Mouse (Mus musculus): Measurements from ENCODE around the gene Coq10a. TPM values are rescaled to one million over a fixed set of nuclear protein-coding genes. Genes with fewer than 3 reads are reported as not detected.
A peak's percentile ranks its signal among the peaks of the same experiment; 100 is the strongest.

Coq10a gene
- 14.0 and 14.5 TPM in 2 replicates for polyA plus RNA-seq (2015; fragmentation: Nextera tagmentation; extraction: Ambion mirVana)

DNA sequence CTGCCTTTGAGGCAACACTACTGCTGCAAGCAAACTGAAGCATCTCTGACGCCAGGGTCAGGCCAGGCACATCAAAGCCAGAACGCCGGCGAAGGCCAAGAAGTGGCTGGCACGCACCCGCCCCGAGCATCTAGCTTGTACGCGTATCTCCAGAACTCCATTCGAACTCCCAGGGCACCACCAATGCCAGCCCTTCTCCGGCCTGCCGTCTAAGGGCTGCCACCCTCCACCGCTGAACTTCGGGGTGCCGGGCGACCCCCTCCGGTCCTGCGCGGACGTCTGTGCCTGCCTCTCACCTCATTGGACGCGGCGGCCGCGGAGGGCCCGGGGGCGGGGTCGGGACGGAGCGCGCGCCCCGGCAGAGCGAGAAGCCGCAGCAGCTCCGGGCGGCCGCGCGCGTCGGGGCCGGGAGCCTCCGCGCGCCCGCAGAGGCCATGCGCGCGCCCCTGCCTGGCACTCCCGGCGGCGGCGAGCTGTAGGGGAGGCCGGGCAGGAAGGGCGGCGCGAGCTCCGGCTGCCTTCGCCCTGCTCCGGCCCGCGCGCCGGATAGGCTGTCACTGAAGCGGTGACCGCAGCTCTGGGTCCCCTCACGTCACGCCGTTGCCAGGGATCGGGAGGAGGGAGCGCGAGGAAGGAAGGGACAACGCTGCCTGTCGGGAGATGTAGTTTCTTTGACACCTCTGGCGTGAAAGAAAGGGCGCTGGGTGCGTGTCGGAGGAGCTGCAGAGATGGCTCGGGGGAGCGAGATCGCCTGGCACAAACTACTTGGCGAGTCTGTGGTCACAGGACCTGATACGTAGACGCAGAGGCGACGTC, at the start of gene Coq10a:
TSS of gene Coq10a (minus strand) at position 596 of the 816 bp plus-strand sequence.
- peak; percentile 93 for ATAC-seq (ENCODE audit: insufficient read depth, low FRiP score, low read depth)
- peak within 1 kb of the TSS; percentile 96 for H3K27ac ChIP-seq
- peak within 1 kb of the TSS; percentile 90 for H3K4me2 ChIP-seq
- peaks cover 1% of the 10 kb centered on the region for H3K36me3 ChIP-seq
- H3K4me3 ChIP-seq (replicated peaks), result peak within 1 kb of the TSS; percentile 78
- H3K9me3 ChIP-seq, result no peaks in the 10 kb centered on the region
- no peaks in the 10 kb centered on the region for H3K27me3 ChIP-seq (replicated peaks)
- WGBS, result 0% methylated on average over 87 of the region's 87 CpGs
- H3K9ac ChIP-seq, result peak within 1 kb of the TSS; percentile 74
- H3K4me1 ChIP-seq, result peaks cover 15% of the 10 kb centered on the region; the same call in 1 of the 2 replicates

DNA sequence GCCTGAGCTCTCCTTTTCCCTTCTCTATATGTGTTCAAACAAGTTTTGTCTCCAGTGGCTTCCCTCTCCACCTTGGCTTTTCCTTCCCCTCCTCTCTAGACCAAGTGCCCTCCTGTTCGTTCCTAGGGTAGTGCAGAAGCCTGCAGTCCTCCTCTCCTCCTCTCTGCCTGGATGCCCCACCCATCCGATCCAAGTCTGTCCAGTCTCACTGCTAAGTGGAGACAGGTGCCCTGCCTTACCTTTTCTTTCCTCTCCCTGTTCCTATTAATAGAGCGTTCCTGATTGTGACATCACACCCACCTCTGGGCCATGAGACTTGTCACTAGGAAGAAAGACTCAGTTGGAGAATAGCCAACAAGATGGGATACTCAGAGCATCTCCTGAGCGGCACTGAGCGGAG, 46.1 kb upstream of the Coq10a start:
- ATAC-seq (ENCODE audit: insufficient read depth, low FRiP score, low read depth), result no peak
- Histone ChIP-seq H3K4me3 (replicated peaks) (no peak overlapping the region), H3K9me3 (no peaks in the 10 kb centered on the region), H3K27ac (no peak overlapping the region), H3K4me2 (no peak overlapping the region), H3K27me3 (replicated peaks) (no peaks in the 10 kb centered on the region), H3K9ac (no peak overlapping the region), H3K36me3 (peaks cover 15% of the 10 kb centered on the region), H3K4me1 (peaks cover 35% of the 10 kb centered on the region)
- 87% methylated on average over 5 of the region's 5 CpGs for whole genome bisulfite sequencing

DNA sequence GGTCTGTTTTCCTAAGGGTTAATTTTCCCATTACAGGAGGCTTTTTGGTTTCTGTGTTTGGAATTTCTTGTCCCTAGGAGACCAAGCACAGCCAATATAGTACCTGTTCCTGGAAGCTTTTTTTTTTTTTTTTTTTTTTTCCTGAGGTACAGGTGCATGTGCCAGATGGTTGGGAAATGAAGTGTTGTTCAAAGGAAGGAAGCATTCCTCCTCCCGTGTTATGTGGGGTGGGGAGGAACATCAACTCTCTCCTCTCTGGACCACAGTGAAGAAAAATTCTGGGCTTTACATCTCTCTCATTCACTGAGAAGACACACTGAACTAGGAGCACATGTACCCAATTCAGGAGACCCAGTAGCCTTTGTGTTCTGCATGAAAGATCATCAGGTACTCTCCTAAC, 44.3 kb upstream of the Coq10a start:
- no peak overlapping the region for H3K9ac ChIP-seq
- no peak overlapping the region for H3K27ac ChIP-seq
- H3K4me1 ChIP-seq, result peaks cover 45% of the 10 kb centered on the region
- no peak for ATAC-seq (ENCODE audit: insufficient read depth, low FRiP score, low read depth)
- H3K9me3 ChIP-seq, result no peaks in the 10 kb centered on the region
- peaks cover 11% of the 10 kb centered on the region for H3K36me3 ChIP-seq
- peak overlapping the region; percentile 94 for H3K4me2 ChIP-seq
- WGBS, result 44% methylated on average over 1 of the region's 1 CpGs
- no peak overlapping the region for H3K4me3 ChIP-seq (replicated peaks)
- no peaks in the 10 kb centered on the region for H3K27me3 ChIP-seq (replicated peaks)

DNA sequence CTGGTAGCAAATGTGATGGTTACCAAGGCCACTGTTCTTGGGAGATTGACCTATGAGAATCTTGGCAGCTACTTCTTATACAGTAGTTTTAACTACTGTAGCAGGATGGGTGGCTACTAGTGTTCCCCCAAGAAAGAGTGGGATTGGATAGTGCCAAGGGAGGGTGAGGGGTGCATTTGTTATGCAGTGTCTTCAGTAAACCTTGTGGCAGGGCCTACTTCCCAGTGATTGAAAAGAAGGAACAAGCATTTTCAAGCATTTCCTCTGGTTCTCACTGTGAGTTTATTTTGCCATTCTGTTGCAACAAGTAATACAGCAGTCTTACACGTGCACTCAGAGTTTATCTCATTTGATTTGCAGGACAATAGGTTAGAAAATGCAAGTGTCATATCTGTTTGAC, 43.8 kb upstream of the Coq10a start:
- Histone ChIP-seq H3K9me3 (no peaks in the 10 kb centered on the region), H3K36me3 (peaks cover 10% of the 10 kb centered on the region), H3K4me3 (replicated peaks) (peak overlapping the region; percentile 92), H3K4me1 (peaks cover 46% of the 10 kb centered on the region), H3K4me2 (peak overlapping the region; percentile 94), H3K9ac (peak overlapping the region; percentile 86; the same call in 1 of the 2 replicates), H3K27ac (peak overlapping the region; percentile 96; the same call in 1 of the 2 replicates), H3K27me3 (replicated peaks) (no peaks in the 10 kb centered on the region)
- ATAC-seq (ENCODE audit: insufficient read depth, low FRiP score, low read depth), result no peak
- 15% methylated on average over 1 of the region's 1 CpGs for WGBS

DNA sequence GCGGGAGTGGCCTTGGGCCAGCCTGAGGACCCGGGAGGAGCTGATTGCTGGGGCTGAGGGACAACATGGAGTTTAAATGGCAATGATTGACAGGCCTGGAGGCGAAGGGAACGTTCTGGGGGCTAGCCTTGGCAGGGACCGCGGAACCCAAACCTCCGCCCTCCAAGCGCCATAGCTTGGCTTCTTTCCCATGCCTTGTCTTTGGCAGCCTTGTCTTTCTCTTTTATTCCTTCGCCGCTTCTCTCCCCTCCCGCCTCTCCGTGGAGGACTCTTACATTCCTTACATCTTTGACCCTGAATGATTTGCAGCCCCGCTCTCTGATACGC, 43.2 kb upstream of the Coq10a start:
- Histone ChIP-seq H3K9ac (peak overlapping the region; percentile 86; the same call in 1 of the 2 replicates), H3K27ac (peak overlapping the region; percentile 96), H3K27me3 (replicated peaks) (no peaks in the 10 kb centered on the region), H3K4me1 (peaks cover 46% of the 10 kb centered on the region), H3K4me2 (peak overlapping the region; percentile 94), H3K4me3 (replicated peaks) (peak overlapping the region; percentile 92), H3K36me3 (peaks cover 5% of the 10 kb centered on the region), H3K9me3 (no peaks in the 10 kb centered on the region)
- WGBS, result under 1% methylated on average over 14 of the region's 14 CpGs
- no peak for ATAC-seq (ENCODE audit: insufficient read depth, low FRiP score, low read depth)

DNA sequence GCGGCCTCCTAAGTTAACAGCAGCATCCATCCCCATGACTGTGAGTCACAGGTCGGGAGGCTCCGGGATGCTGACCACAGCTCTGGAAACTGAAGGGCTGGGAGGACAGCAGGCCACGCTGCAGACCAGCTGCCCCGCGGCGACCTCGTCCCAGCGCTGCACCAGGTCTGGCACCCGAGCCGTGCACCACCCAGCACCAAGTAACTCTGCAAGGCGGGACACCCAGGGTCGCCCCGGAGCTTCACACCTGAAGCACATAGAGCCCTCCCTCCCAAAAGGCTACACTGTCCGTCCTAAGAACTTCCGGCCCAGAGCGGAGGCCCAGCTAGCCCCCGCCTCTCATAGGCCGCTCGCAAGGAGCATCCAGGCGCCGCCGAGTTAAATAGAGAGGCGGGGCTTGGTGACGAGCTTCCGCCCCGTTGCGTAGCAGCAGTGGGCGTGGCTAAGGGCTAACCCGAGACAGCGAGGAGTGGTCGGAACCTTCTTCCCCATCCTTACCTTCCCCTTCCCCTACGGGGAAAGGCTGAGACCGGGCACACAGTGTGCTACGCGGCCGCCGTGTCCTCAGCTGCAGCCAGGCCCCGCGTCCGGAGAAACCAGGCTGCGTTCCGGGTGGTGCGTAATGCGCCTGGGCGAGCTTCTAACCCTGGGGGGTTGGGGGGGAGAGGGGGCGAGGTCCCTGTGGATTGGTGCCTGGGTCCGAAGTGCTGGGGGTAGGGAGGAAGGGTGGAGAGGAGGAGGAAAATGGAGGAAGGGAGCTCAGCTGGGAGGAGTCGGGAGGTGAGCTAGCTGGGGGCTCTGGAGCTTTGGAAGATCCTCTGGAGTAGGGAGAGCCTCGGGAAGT, 42.6 kb upstream of the Coq10a start, which contains the start of the genes Nabp2 and Rnf41:
TSS of gene Nabp2 (minus strand) at position 282 of the 844 bp plus-strand sequence.
TSS of gene Rnf41 (plus strand) at position 447 of the 844 bp plus-strand sequence.
- under 1% methylated on average over 50 of the region's 50 CpGs for WGBS
- peak; percentile 87 for ATAC-seq (ENCODE audit: insufficient read depth, low FRiP score, low read depth)
- no peaks in the 10 kb centered on the region for H3K9me3 ChIP-seq

DNA sequence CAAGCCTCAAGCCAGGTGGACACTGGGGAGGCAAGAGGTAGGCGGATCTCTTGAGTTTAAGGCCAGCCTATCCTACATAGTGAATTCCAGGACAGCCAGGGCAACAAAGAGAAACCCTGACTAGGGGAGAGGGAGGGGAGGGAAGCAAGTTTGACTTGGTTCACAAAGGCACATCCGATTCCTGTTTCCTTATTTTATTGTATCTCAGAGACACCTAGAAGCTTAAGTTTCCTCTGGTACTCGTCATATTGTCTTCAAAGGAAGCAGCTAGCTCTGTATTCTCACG, 41.7 kb upstream of the Coq10a start:
- H3K9me3 ChIP-seq, result no peaks in the 10 kb centered on the region
- H3K4me1 ChIP-seq, result peaks cover 46% of the 10 kb centered on the region
- no peak for ATAC-seq (ENCODE audit: insufficient read depth, low FRiP score, low read depth)
- H3K27ac ChIP-seq, result peak overlapping the region; percentile 96
- no peaks in the 10 kb centered on the region for H3K27me3 ChIP-seq (replicated peaks)
- H3K4me3 ChIP-seq (replicated peaks), result peak overlapping the region; percentile 92
- H3K4me2 ChIP-seq, result peak overlapping the region; percentile 94
- no peak overlapping the region for H3K9ac ChIP-seq
- H3K36me3 ChIP-seq, result 0 out of 2 replicates have a peak, but pooled peaks cover 3% of the 10 kb centered on the region
- WGBS, result 21% methylated on average over 4 of the region's 4 CpGs

More for the DNA sequence above, 42.6 kb upstream of the Coq10a start, which contains the start of the genes Nabp2 and Rnf41:
- H3K9ac ChIP-seq, result peak within 1 kb of the TSS; percentile 86
- H3K4me2 ChIP-seq, result peak within 1 kb of the TSS; percentile 94
- peak within 1 kb of the TSS; percentile 96 for H3K27ac ChIP-seq
- peaks cover 46% of the 10 kb centered on the region for H3K4me1 ChIP-seq
- H3K36me3 ChIP-seq, result no peaks in the 10 kb centered on the region
- no peaks in the 10 kb centered on the region for H3K27me3 ChIP-seq (replicated peaks)
- peak within 1 kb of the TSS; percentile 92 for H3K4me3 ChIP-seq (replicated peaks)

DNA sequence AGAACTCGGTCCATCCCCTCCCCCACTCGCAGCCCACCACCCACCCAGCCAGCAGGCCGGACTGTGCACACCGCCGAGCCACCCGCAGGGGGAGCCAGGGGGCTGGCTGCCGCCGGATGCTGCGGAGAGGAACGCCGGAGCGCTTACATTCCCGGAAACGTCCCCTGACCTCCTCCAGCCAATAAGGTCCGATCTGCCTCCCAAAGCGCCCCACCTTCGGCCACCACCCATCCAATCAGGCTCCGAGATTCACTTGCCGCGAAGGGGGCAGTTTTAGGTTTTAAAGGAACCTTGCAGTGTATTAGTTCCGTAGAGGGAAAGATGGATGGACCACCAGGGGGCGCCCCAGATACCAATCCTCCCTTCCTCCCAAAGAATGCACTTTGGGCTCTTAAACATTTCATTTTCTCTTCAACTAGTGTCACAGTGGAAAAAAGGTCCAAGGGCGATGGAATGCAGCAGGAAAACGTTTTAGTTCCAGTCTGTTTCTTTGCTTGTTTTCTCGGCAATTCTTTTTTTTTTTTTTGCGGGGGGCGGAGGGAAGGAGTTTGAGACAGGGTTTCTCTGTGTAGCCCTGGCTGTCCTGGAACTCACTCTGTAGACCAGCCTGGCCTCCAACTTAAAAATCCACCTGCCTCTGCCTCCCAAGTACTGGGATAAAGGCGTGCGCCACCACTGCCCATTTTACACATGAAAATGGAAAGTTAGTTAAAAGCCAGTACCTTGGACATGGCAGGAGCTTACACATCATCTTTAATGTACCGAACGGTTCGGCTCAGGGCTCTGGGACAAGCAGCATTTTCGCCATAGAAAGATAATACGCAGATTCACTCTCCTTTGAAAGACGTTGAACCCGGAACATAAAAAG, 41.1 kb upstream of the Coq10a start:
- H3K36me3 ChIP-seq, result 0 out of 2 replicates have a peak, but pooled peaks cover 3% of the 10 kb centered on the region
- no peaks in the 10 kb centered on the region for H3K27me3 ChIP-seq (replicated peaks)
- H3K9ac ChIP-seq, result peak overlapping the region; percentile 84
- H3K4me1 ChIP-seq, result peaks cover 45% of the 10 kb centered on the region
- H3K9me3 ChIP-seq, result no peaks in the 10 kb centered on the region
- ATAC-seq (ENCODE audit: insufficient read depth, low FRiP score, low read depth), result peak; percentile 91
- H3K4me3 ChIP-seq (replicated peaks), result peak overlapping the region; percentile 92
- peak overlapping the region; percentile 96 for H3K27ac ChIP-seq
- H3K4me2 ChIP-seq, result peak overlapping the region; percentile 96
- WGBS, result 4% methylated on average over 36 of the region's 36 CpGs

DNA sequence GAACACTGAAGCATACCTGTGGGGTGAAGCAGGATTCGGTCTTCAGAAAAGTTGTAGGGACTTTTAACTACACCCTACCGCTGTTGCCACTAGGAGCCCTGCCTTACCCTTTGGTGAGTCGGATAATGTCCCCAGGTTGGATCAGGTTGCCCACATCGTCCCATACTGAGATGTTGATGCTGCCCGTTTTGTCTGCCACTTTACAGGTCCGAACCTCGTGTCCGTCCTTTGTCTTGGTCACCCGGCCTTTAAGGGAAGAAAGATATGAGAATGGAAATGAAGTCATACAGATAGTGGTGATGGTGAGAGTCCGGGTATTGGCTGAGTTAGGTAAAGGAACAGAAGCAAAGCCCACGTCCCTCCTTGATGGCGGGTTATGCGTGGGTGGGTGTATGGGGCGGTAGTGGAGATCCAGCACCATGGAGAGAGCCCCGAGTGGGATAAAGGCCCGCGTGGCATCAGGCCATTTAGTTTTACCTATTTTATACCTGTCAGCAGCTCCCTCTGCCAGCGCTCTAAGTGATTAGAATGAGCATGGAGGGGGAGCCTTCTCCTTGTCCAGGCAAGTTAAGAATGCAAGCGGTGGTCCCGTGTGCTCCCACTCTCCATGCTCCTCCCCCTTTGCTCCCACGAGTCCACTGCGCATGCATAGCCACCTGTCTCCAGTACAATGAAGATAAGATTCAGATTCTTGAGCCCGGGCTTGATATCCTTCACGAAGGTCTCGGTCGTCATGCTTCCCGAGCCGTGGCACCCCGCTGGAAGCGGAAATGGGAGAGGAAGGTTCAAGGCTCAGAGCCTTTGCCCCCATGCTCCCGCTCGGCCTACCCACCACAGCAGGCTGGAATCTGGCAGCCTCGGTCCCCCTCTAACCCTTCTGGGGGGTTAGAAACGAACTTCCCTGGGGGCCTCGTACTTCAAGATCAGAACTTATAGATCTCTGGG, 40.1 kb upstream of the Coq10a start:
- WGBS, result 18% methylated on average over 35 of the region's 35 CpGs
- H3K4me3 ChIP-seq (replicated peaks), result peak overlapping the region; percentile 92
- peak overlapping the region; percentile 72; the same call in 1 of the 2 replicates for H3K27ac ChIP-seq
- 0 out of 2 replicates have a peak, but pooled peaks cover 3% of the 10 kb centered on the region for H3K36me3 ChIP-seq
- H3K9ac ChIP-seq, result peak overlapping the region; percentile 84
- H3K4me2 ChIP-seq, result peak overlapping the region; percentile 96
- ATAC-seq (ENCODE audit: insufficient read depth, low FRiP score, low read depth), result no peak
- H3K4me1 ChIP-seq, result peaks cover 40% of the 10 kb centered on the region
- H3K27me3 ChIP-seq (replicated peaks), result no peaks in the 10 kb centered on the region
- no peaks in the 10 kb centered on the region for H3K9me3 ChIP-seq

DNA sequence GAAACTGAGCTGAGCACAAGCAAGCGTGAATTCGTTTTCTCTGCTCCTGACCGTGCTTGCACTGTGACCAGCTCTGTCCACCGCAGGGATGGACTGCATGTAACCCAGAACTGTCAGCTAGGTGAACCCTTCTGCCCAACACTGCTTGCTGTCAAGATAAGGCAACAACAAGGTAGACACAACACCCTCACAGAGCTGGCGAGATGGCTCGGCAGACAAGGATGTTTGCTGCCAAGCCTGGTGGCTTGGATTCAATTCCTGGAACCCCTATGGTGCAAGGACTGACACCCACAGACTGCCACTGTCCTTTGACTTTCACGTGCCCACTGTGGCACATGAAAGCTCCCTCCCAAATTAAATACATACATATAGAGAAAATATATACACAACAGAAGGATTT, 35.1 kb upstream of the Coq10a start:
- Histone ChIP-seq H3K36me3 (0 out of 2 replicates have a peak, but pooled peaks cover 3% of the 10 kb centered on the region), H3K9me3 (no peaks in the 10 kb centered on the region), H3K4me2 (no peak overlapping the region), H3K4me3 (replicated peaks) (no peak overlapping the region), H3K4me1 (peaks cover 10% of the 10 kb centered on the region), H3K27ac (no peak overlapping the region), H3K27me3 (replicated peaks) (no peaks in the 10 kb centered on the region), H3K9ac (no peak overlapping the region)
- WGBS, result 83% methylated on average over 7 of the region's 7 CpGs
- no peak for ATAC-seq (ENCODE audit: insufficient read depth, low FRiP score, low read depth)
